Mouse (Mus musculus): Measurements from ENCODE around the gene Kcnh4.
A peak's percentile ranks its signal among the peaks of the same experiment; 100 is the strongest.
"Not testable (repeated sequence)": the region's sequence is repeated elsewhere in the genome, so short reads cannot be mapped to it uniquely, and the experiment has no call there.

Kcnh4 gene

GRCm38 (mm10) chr11:100759611-100760233 is at the start of gene Kcnh4:
Kcnh4 (minus strand) TSS chr11:100759942.
- peak; percentile 25 for DNase-seq (ENCODE audit: extremely low spot score)

GRCm38 (mm10) chr11:100806380-100807305 is 46.9 kb upstream of the Kcnh4 start:
- no peak for DNase-seq (ENCODE audit: extremely low spot score)

GRCm38 (mm10) chr11:100805535-100805934 is 45.8 kb upstream of the Kcnh4 start:
- DNase-seq (ENCODE audit: extremely low spot score), result no peak

GRCm38 (mm10) chr11:100804409-100804808 is 44.7 kb upstream of the Kcnh4 start:
- DNase-seq (ENCODE audit: extremely low spot score), result no peak

GRCm38 (mm10) chr11:100799426-100799825 is 39.7 kb upstream of the Kcnh4 start:
- no peak for DNase-seq (ENCODE audit: extremely low spot score)

GRCm38 (mm10) chr11:100796585-100796984 is 36.8 kb upstream of the Kcnh4 start:
- DNase-seq (ENCODE audit: extremely low spot score), result no peak

- DNase-seq (ENCODE audit: extremely low spot score), result no peak
Measured at GRCm38 (mm10) chr11:100795386-100795785, 35.6 kb upstream of the Kcnh4 start.

- no peak for DNase-seq (ENCODE audit: extremely low spot score)
Measured at GRCm38 (mm10) chr11:100791457-100792049, 31.8 kb upstream of the Kcnh4 start.

GRCm38 (mm10) chr11:100790644-100791043 is 30.9 kb upstream of the Kcnh4 start:
- DNase-seq (ENCODE audit: extremely low spot score), result not testable (repeated sequence)

- DNase-seq (ENCODE audit: extremely low spot score), result no peak
Measured at GRCm38 (mm10) chr11:100789702-100790101, 30.0 kb upstream of the Kcnh4 start.

GRCm38 (mm10) chr11:100785774-100786173 is 26.0 kb upstream of the Kcnh4 start:
- DNase-seq (ENCODE audit: extremely low spot score), result no peak

GRCm38 (mm10) chr11:100784286-100784685 is 24.5 kb upstream of the Kcnh4 start:
- no peak for DNase-seq (ENCODE audit: extremely low spot score)

GRCm38 (mm10) chr11:100782568-100782967 is 22.8 kb upstream of the Kcnh4 start:
- DNase-seq (ENCODE audit: extremely low spot score), result no peak

- no peak for DNase-seq (ENCODE audit: extremely low spot score)
Measured at GRCm38 (mm10) chr11:100781763-100782475, 22.2 kb upstream of the Kcnh4 start.

GRCm38 (mm10) chr11:100780247-100780646 is 20.5 kb upstream of the Kcnh4 start:
- no peak for DNase-seq (ENCODE audit: extremely low spot score)

- DNase-seq (ENCODE audit: extremely low spot score), result no peak
Measured at GRCm38 (mm10) chr11:100778069-100778468, 18.3 kb upstream of the Kcnh4 start.

- no peak for DNase-seq (ENCODE audit: extremely low spot score)
Measured at GRCm38 (mm10) chr11:100775921-100776320, 16.2 kb upstream of the Kcnh4 start.

- no peak for DNase-seq (ENCODE audit: extremely low spot score)
Measured at GRCm38 (mm10) chr11:100774261-100774660, 14.5 kb upstream of the Kcnh4 start.

GRCm38 (mm10) chr11:100770646-100771408 is 11.1 kb upstream of the Kcnh4 start, which contains the start of gene Ghdc:
Ghdc (minus strand) TSS chr11:100770957.
- peak; percentile 63 for DNase-seq (ENCODE audit: extremely low spot score)

- DNase-seq (ENCODE audit: extremely low spot score), result no peak
Measured at GRCm38 (mm10) chr11:100769980-100770379, 10.2 kb upstream of the Kcnh4 start.

- no peak for DNase-seq (ENCODE audit: extremely low spot score)
Measured at GRCm38 (mm10) chr11:100767871-100768270, 8.1 kb upstream of the Kcnh4 start.
